Mouse (Mus musculus) right cerebral cortex, postnatal 4 days (tissue): Measurements from ENCODE around the gene Defb10.
"Not testable (repeated sequence)": the region's sequence is repeated elsewhere in the genome, so short reads cannot be mapped to it uniquely, and the experiment has no call there.

ENCODE experiments used
- DNase-seq: peaks from one replicate; pipeline ENCODE4 v3.0.0-alpha.2; 2022

Gene Defb10

DNA sequence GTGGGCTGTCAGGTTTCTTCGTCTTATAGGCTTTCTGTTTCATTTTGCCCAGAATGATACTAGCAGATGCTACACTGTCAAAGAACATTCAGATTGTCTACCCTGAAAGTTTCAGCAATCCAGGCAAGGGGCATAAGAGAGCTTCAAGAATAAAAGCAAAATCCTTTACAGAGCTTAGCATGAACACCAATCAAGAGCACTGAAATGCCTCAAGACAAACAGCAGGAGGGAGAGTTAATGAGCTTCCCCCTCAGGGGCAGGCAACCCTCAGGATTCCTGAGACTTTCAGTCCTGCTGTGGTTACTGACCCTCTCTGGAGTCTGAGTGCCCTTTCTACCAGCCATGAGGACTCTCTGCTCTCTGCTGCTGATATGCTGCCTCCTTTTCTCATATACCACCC, at the start of gene Defb10:
Defb10 (plus strand) TSS at position 316 of the 400 bp plus-strand sequence.
- not testable (repeated sequence) for DNase-seq

DNA sequence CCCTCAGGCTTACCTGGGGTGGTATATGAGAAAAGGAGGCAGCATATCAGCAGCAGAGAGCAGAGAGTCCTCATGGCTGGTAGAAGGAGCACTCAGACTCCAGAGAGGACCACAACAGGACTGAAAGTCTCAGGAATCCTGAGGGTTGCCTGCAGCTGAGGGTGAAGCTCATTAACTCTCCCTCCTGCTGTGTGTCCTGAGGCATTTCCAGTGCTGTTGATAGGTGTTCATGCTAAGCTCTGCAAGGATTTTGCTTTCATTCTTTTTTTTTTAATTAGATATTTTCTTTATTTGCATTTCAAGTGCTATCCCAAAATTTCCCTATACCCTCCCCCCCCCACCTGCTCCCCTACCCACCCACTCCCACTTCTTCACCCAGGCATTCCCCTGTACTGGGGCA, 26.6 kb downstream of the Defb10 start, which contains the start of gene Defb9:
Defb9 (minus strand) TSS at position 101 of the 400 bp plus-strand sequence.
- DNase-seq = not testable (repeated sequence)

DNA sequence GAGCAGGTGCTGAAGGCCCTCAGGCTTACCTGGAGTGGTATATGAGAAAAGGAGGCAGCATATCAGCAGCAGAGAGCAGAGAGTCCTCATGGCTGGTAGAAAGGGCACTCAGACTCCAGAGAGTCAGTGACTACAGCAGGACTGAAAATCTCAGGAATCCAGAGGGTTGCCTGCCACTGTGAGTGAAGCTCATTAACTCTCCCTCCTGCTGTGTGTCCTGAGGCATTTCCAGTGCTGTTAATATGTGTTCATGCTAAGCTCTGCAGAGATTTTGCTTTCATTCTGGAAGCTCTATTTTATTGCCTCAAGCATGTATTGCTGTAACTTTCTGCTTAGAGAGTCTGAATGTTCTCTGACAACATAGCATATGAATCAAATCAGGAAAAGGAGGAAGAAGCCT, 47.6 kb downstream of the Defb10 start, which contains the start of gene Defb11:
Defb11 (minus strand) TSS at position 123 of the 400 bp plus-strand sequence.
- not testable (repeated sequence) for DNase-seq
